Mouse (Mus musculus) forebrain, embryonic 14.5 days (tissue): ENCODE results near the gene 1700025G04Rik. TPM values are rescaled to one million over a fixed set of nuclear protein-coding genes. Genes with fewer than 3 reads are reported as not detected.
A peak's percentile ranks its signal among the peaks of the same experiment; 100 is the strongest.

ENCODE experiments used
- ATAC-seq: fragments of 200-750 bp; cut with Nextera tagmentation; 2 replicates; pipeline ENCODE4 v1.8.0; 2017; ENCODE audit warnings: mild to moderate bottlenecking, moderate library complexity
- DNase-seq: peaks from one replicate; pipeline ENCODE4 v3.0.0-alpha.2; 2015; ENCODE audit warnings: low spot score
- H3K27ac ChIP-seq: fragments of 300-500 bp; sonication (generic); 2 replicates; pipeline ENCODE4 v1.5.1; 2014; ENCODE audit warnings: low read depth, mild to moderate bottlenecking, control low read depth, low read length, moderate library complexity
- H3K27me3 ChIP-seq: fragments of 300-500 bp; sonication (generic); replicated peaks from 2 replicates; pipeline ENCODE4 v1.6.1; 2014; ENCODE audit warnings: low read length, control low read depth, mixed read lengths; ENCODE audit not compliant: control insufficient read depth, insufficient read depth
- H3K36me3 ChIP-seq: fragments of 300-500 bp; sonication (generic); 2 replicates; pipeline ENCODE4 v1.6.1; 2014; ENCODE audit warnings: low read length, control low read depth; ENCODE audit not compliant: control insufficient read depth, insufficient read depth
- H3K4me1 ChIP-seq: fragments of 300-500 bp; sonication (generic); 2 replicates; pipeline ENCODE4 v1.6.1; 2014; ENCODE audit warnings: antibody characterized with exemption, low read length, control low read depth; ENCODE audit not compliant: control insufficient read depth, insufficient read depth
- H3K4me2 ChIP-seq: fragments of 300-500 bp; sonication (generic); 2 replicates; pipeline ENCODE4 v1.6.1; 2014; ENCODE audit warnings: mild to moderate bottlenecking, control low read depth, low read length
- H3K4me3 ChIP-seq: fragments of 300-500 bp; sonication (generic); 2 replicates; pipeline ENCODE4 v1.5.1; 2014; ENCODE audit warnings: low read depth, low read length, control low read depth
- H3K9ac ChIP-seq: fragments of 300-500 bp; sonication (generic); 2 replicates; pipeline ENCODE4 v1.6.1; 2014; ENCODE audit warnings: mild to moderate bottlenecking, low read length, control low read depth, moderate library complexity
- H3K9me3 ChIP-seq: fragments of 300-500 bp; sonication (generic); replicated peaks from 2 replicates; pipeline ENCODE4 v1.6.1; 2016; ENCODE audit warnings: low read length, control low read depth, mixed read lengths; ENCODE audit not compliant: control insufficient read depth
- WGBS: fragments of 180-500 bp; shearing (Covaris S2); extraction: QIAGEN DNeasy Blood & Tissue Kit; methylation state at CpG from one replicate; pipeline ENCODE4 v1.1.7; 2014; 5-methylcytosine and 5-hydroxymethylcytosine counted together
- polyA plus RNA-seq: library from polyadenylated mRNA; unstranded; fragments of >200 nt; fragmentation: Nextera tagmentation; extraction: Ambion mirVana; gene quantifications from 2 replicates; pipeline ENCODE4 v1.2.1, GENCODE M21; 2014

Gene 1700025G04Rik
- polyA plus RNA-seq, 1 experiment from 2014 or later, result 25.3 TPM

GRCm38 (mm10) chr1:151872971-151873370 lies 217.0 kb downstream of the 1700025G04Rik start:
- 90% methylated on average over 5 of the region's 5 CpGs for WGBS
- Histone ChIP-seq H3K4me1 (peaks cover under 1% of the 10 kb centered on the region; the same call in 1 of the 2 replicates), H3K27ac (no peak overlapping the region), H3K4me3 (no peak overlapping the region), H3K27me3 (no peaks in the 10 kb centered on the region), H3K36me3 (no peaks in the 10 kb centered on the region), H3K9ac (no peak overlapping the region), H3K9me3 (no peaks in the 10 kb centered on the region), H3K4me2 (no peak overlapping the region)
- ATAC-seq, result no peak
- no peak for DNase-seq

DNA sequence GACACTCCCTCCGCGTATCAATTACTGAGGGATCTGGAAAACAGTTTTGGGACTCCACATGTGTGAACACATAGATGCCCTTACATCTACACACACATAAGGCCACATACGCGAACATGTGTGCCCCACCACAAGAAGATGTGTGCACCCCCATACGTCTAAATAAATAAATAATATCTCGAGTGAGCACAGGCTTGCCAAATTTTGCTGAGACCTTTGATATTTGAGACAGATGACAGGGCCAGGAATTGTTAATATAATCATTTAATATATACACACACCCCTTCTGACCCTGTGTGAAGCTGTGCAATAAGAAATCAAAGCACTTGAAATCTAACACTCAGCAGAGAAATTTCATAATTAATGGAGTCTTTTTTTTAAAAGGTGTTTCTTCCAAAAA lies 225.6 kb downstream of the 1700025G04Rik start:
- no peaks in the 10 kb centered on the region for H3K27me3 ChIP-seq
- no peak overlapping the region for H3K4me3 ChIP-seq
- ATAC-seq (no peak), DNase-seq (no peak)
- no peaks in the 10 kb centered on the region for H3K4me1 ChIP-seq
- no peaks in the 10 kb centered on the region for H3K9me3 ChIP-seq
- H3K27ac ChIP-seq, result no peak overlapping the region
- no peak overlapping the region for H3K4me2 ChIP-seq
- H3K9ac ChIP-seq, result no peak overlapping the region
- WGBS, result 97% methylated on average over 6 of the region's 6 CpGs
- H3K36me3 ChIP-seq, result no peaks in the 10 kb centered on the region

GRCm38 (mm10) chr1:151863797-151864147 lies 226.2 kb downstream of the 1700025G04Rik start:
- Histone ChIP-seq H3K27ac (no peak overlapping the region), H3K9me3 (no peaks in the 10 kb centered on the region), H3K4me3 (no peak overlapping the region), H3K4me2 (no peak overlapping the region), H3K4me1 (no peaks in the 10 kb centered on the region), H3K36me3 (no peaks in the 10 kb centered on the region), H3K9ac (no peak overlapping the region), H3K27me3 (no peaks in the 10 kb centered on the region)
- DNase-seq, result no peak
- ATAC-seq, result no peak
- WGBS, result 82% methylated on average over 12 of the region's 12 CpGs

DNA sequence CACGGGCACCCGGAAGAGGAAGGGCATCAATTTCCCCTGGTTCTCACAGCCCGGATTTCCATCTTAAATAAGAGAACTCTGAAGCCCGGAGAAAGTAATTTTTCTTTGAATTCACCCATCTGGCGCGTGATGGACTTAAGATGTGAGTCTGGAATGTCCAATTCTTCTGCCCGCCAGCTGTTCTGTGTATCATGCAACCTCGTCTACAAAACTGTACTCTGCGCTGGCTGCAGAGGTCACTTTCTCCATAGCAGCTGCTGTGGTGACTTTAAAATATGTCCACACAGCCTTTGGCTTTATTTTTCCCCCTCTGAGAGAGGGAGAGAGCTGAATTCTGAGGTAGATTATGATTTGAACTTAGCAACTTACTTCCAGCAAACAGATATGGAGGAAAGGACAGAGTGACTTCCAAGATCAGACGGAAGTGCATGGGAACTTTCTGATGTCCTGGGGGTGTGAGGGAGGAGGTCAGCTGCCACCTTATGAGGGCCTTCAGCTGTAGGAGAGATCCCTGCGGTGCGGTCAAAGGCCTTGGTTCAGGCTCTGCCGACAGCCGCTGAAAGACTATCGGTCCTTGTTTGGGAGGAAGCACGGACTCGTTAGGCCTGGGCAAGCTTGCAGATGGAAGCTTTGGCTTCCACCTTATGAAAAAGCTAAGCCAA lies 226.7 kb downstream of the 1700025G04Rik start:
- DNase-seq, result no peak
- no peak overlapping the region for H3K4me2 ChIP-seq
- no peak for ATAC-seq
- no peaks in the 10 kb centered on the region for H3K36me3 ChIP-seq
- H3K9me3 ChIP-seq, result no peaks in the 10 kb centered on the region
- 85% methylated on average over 17 of the region's 17 CpGs for WGBS
- H3K27me3 ChIP-seq, result no peaks in the 10 kb centered on the region
- H3K4me3 ChIP-seq, result no peak overlapping the region
- H3K9ac ChIP-seq, result no peak overlapping the region
- H3K4me1 ChIP-seq, result no peaks in the 10 kb centered on the region
- no peak overlapping the region for H3K27ac ChIP-seq

GRCm38 (mm10) chr1:151862109-151862508 lies 227.8 kb downstream of the 1700025G04Rik start:
- DNase-seq (no peak), ATAC-seq (no peak)
- Histone ChIP-seq H3K9me3 (no peaks in the 10 kb centered on the region), H3K4me3 (no peak overlapping the region), H3K9ac (no peak overlapping the region), H3K4me1 (no peaks in the 10 kb centered on the region), H3K36me3 (no peaks in the 10 kb centered on the region), H3K4me2 (no peak overlapping the region), H3K27me3 (no peaks in the 10 kb centered on the region), H3K27ac (no peak overlapping the region)
- 91% methylated on average over 8 of the region's 8 CpGs for WGBS

GRCm38 (mm10) chr1:151861334-151861995 lies 228.5 kb downstream of the 1700025G04Rik start:
- Histone ChIP-seq H3K4me1 (no peaks in the 10 kb centered on the region), H3K27me3 (no peaks in the 10 kb centered on the region), H3K4me3 (no peak overlapping the region), H3K4me2 (no peak overlapping the region), H3K36me3 (no peaks in the 10 kb centered on the region), H3K9ac (no peak overlapping the region), H3K9me3 (no peaks in the 10 kb centered on the region), H3K27ac (no peak overlapping the region)
- no peak for DNase-seq
- WGBS, result 71% methylated on average over 20 of the region's 20 CpGs
- ATAC-seq, result no peak

DNA sequence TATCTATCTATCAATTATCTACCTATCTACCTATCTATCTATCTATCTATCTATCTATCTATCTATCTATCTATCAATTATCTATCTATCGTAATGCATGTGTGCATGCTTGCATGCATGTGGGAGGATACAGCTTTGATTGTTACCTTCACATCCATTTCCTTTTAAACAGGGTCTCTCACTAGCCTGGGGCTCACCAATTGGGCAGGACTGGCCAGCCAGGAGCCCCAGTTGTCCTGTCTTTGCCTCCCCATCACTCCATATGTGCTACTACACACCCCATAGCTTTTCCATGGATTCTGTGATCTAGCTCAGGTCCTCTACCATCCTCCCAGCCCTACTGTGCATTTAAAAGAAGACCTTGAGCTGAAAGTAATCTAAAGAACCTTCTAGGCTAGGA lies 231.5 kb downstream of the 1700025G04Rik start:
- WGBS, result 90% methylated on average over 1 of the region's 1 CpGs
- no peak overlapping the region for H3K4me2 ChIP-seq
- no peaks in the 10 kb centered on the region for H3K36me3 ChIP-seq
- no peak overlapping the region for H3K4me3 ChIP-seq
- ATAC-seq, result no peak
- no peak overlapping the region for H3K27ac ChIP-seq
- no peaks in the 10 kb centered on the region for H3K27me3 ChIP-seq
- H3K4me1 ChIP-seq, result peaks cover 3% of the 10 kb centered on the region; the same call in 1 of the 2 replicates
- no peak overlapping the region for H3K9ac ChIP-seq
- no peaks in the 10 kb centered on the region for H3K9me3 ChIP-seq
- DNase-seq, result no peak

DNA sequence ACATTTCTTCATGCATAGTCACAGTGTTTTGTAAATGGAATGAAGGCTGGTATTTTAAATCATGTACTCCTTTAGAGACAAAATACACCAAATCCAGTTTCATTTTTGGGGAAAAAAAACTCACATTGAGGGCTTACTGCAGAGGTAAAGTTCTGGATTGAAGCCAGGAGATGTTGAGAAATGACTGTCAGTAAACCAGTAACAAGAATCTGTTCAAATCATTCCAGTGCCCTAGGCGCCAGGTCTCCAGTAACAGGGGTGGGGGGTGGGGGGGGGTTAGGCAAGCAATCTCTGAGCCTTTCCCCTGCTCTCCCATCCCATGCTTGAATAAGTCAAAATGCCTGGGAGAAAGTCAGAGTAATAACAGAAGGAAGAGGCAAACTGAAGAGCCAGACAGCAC lies 234.4 kb downstream of the 1700025G04Rik start:
- H3K27me3 ChIP-seq, result no peaks in the 10 kb centered on the region
- H3K9me3 ChIP-seq, result no peaks in the 10 kb centered on the region
- no peak for ATAC-seq
- no peak for DNase-seq
- WGBS, result 39% methylated on average over 1 of the region's 1 CpGs
- no peak overlapping the region for H3K4me3 ChIP-seq
- H3K27ac ChIP-seq, result no peak overlapping the region
- H3K9ac ChIP-seq, result no peak overlapping the region
- H3K36me3 ChIP-seq, result no peaks in the 10 kb centered on the region
- peaks cover 3% of the 10 kb centered on the region; the same call in 1 of the 2 replicates for H3K4me1 ChIP-seq
- no peak overlapping the region for H3K4me2 ChIP-seq

GRCm38 (mm10) chr1:151851976-151852375 lies 237.9 kb downstream of the 1700025G04Rik start:
- peak; percentile 56 for DNase-seq
- WGBS, result 4% methylated on average over 3 of the region's 3 CpGs
- Histone ChIP-seq H3K4me1 (peaks cover 3% of the 10 kb centered on the region; the same call in 1 of the 2 replicates), H3K4me3 (no peak overlapping the region), H3K36me3 (no peaks in the 10 kb centered on the region), H3K27me3 (no peaks in the 10 kb centered on the region), H3K9me3 (no peaks in the 10 kb centered on the region), H3K27ac (no peak overlapping the region), H3K9ac (no peak overlapping the region), H3K4me2 (no peak overlapping the region)
- no peak for ATAC-seq
